Mouse (Mus musculus): ENCODE measurements around the gene Armh3.

Armh3 gene

GRCm38 (mm10) chr19:45911236-45912025 lies 86.9 kb downstream of the Armh3 start:
- DNase-seq (ENCODE audit: low spot score in 2 of 2), result peak in 1 of 2 experiments; percentile 6

GRCm38 (mm10) chr19:45908246-45908645 lies 90.0 kb downstream of the Armh3 start:
- DNase-seq (ENCODE audit: low spot score in 2 of 2), result no peak

- DNase-seq (ENCODE audit: low spot score in 2 of 2), result no peak
Measured at GRCm38 (mm10) chr19:45907416-45907815, 90.9 kb downstream of the Armh3 start.

- DNase-seq (ENCODE audit: low spot score in 2 of 2), result peak in 1 of 2 experiments; percentile 14
Measured at GRCm38 (mm10) chr19:45903861-45904260, 94.4 kb downstream of the Armh3 start.

- DNase-seq (ENCODE audit: low spot score in 2 of 2), result no peak
Measured at GRCm38 (mm10) chr19:45902390-45903035, 95.8 kb downstream of the Armh3 start.

- no peak for DNase-seq (ENCODE audit: low spot score in 2 of 2)
Measured at GRCm38 (mm10) chr19:45900836-45901235, 97.5 kb downstream of the Armh3 start.

- no peak for DNase-seq (ENCODE audit: low spot score in 2 of 2)
Measured at GRCm38 (mm10) chr19:45895726-45896125, 102.6 kb downstream of the Armh3 start.

- DNase-seq (ENCODE audit: low spot score in 2 of 2), result no peak
Measured at GRCm38 (mm10) chr19:45882056-45882455, 116.2 kb downstream of the Armh3 start.

- DNase-seq (ENCODE audit: low spot score in 2 of 2), result no peak
Measured at GRCm38 (mm10) chr19:45873320-45873719, 125.0 kb downstream of the Armh3 start.

- no peak for DNase-seq (ENCODE audit: low spot score in 2 of 2)
Measured at GRCm38 (mm10) chr19:45855284-45855920, 142.9 kb downstream of the Armh3 start.

- DNase-seq (ENCODE audit: low spot score in 2 of 2), result no peak
Measured at GRCm38 (mm10) chr19:45854521-45854920, 143.8 kb downstream of the Armh3 start.

- DNase-seq (ENCODE audit: low spot score in 2 of 2), result no peak
Measured at GRCm38 (mm10) chr19:45847733-45848093, 150.6 kb downstream of the Armh3 start.

- no peak for DNase-seq (ENCODE audit: low spot score in 2 of 2)
Measured at GRCm38 (mm10) chr19:45847016-45847732, 151.1 kb downstream of the Armh3 start.

GRCm38 (mm10) chr19:45844209-45844608 lies 154.1 kb downstream of the Armh3 start:
- no peak for DNase-seq (ENCODE audit: low spot score in 2 of 2)

GRCm38 (mm10) chr19:45843424-45843823 lies 154.9 kb downstream of the Armh3 start:
- no peak for DNase-seq (ENCODE audit: low spot score in 2 of 2)

- DNase-seq (ENCODE audit: low spot score in 2 of 2), result no peak
Measured at GRCm38 (mm10) chr19:45837050-45837994, 161.0 kb downstream of the Armh3 start.

GRCm38 (mm10) chr19:45835490-45835889 lies 162.8 kb downstream of the Armh3 start:
- no peak for DNase-seq (ENCODE audit: low spot score in 2 of 2)

GRCm38 (mm10) chr19:45833665-45834064 lies 164.6 kb downstream of the Armh3 start:
- no peak for DNase-seq (ENCODE audit: low spot score in 2 of 2)

GRCm38 (mm10) chr19:45830679-45831078 lies 167.6 kb downstream of the Armh3 start:
- no peak for DNase-seq (ENCODE audit: low spot score in 2 of 2)

GRCm38 (mm10) chr19:45827736-45828135 lies 170.6 kb downstream of the Armh3 start:
- no peak for DNase-seq (ENCODE audit: low spot score in 2 of 2)

- DNase-seq (ENCODE audit: low spot score in 2 of 2), result no peak
Measured at GRCm38 (mm10) chr19:45827125-45827524, 171.2 kb downstream of the Armh3 start.
